10 mouse cellular contexts compared by ENCODE assay signal in genomic region chr6:30167192-30167591, GRCm38 (mm10).
A peak's percentile ranks its signal among the peaks of the same experiment; 100 is the strongest.
DNase-seq lines count a peak whose midpoint lies in the region; ATAC-seq lines count a peak whose summit lies in the region.
"Had no signal": no experiment of that assay in that cellular context is flagged by ENCODE, and none has a peak within 500 bp of the region (broad histone marks: within the 10 kb centered on the region; RNA-seq: fewer than 3 reads in every experiment).

No protein-coding gene starts in this region.

- DNase-seq in hindbrain, embryonic 14.5 days (ENCODE audit: low spot score), result no peak
- peak; percentile 80 for DNase-seq in ZHBTc4 (ENCODE audit: low read depth, low spot score)
- DNase-seq in retina, embryonic 14.5 days (ENCODE audit: low spot score), result peak; percentile 73
- no peak for DNase-seq in urinary bladder, adult 2 months (ENCODE audit: low spot score)
- no peak for DNase-seq in testis, postnatal 14 days (ENCODE audit: low spot score)
- DNase-seq: liver, postnatal 0 days; spleen, adult 18-20 months had no signal

- 0 out of 2 replicates have a peak overlapping the region, but pooled peaks have one; percentile 15 for H3K4me2 ChIP-seq in hindbrain, embryonic 12.5 days (replicated peaks)
- H3K4me2 ChIP-seq in hindbrain, embryonic 14.5 days (replicated peaks), result no peak overlapping the region
- peak overlapping the region; percentile 9; the same call in 1 of the 2 replicates for H3K4me2 ChIP-seq in embryonic facial prominence, embryonic 13.5 days
- H3K4me2 ChIP-seq: heart, embryonic 11.5 days had no signal

- 15% methylated on average over 11 of the region's 11 CpGs for WGBS in hindbrain, embryonic 12.5 days
- WGBS in hindbrain, embryonic 14.5 days, result 16% methylated on average over 11 of the region's 11 CpGs
- WGBS in embryonic facial prominence, embryonic 13.5 days, result 10% methylated on average over 11 of the region's 11 CpGs

- ATAC-seq in hindbrain, embryonic 12.5 days (ENCODE audit: low FRiP score), result peak; percentile 49; the same call in 1 of the 2 replicates
- no peak for ATAC-seq in hindbrain, embryonic 14.5 days (ENCODE audit: low FRiP score)
- no peak for ATAC-seq in embryonic facial prominence, embryonic 13.5 days (ENCODE audit: insufficient number of reproducible peaks, insufficient read depth, low FRiP score, low TSS enrichment, low read depth)
- ATAC-seq: liver, postnatal 0 days had no signal

- H3K9me3 ChIP-seq in hindbrain, embryonic 12.5 days (replicated peaks), result no peaks in the 10 kb centered on the region
- no peaks in the 10 kb centered on the region for H3K9me3 ChIP-seq in hindbrain, embryonic 14.5 days (ENCODE audit: control insufficient read depth, low read length)
- H3K9me3 ChIP-seq in embryonic facial prominence, embryonic 13.5 days, result no peaks in the 10 kb centered on the region

- no peaks in the 10 kb centered on the region for H3K36me3 ChIP-seq in hindbrain, embryonic 12.5 days
- no peaks in the 10 kb centered on the region for H3K36me3 ChIP-seq in hindbrain, embryonic 14.5 days (replicated peaks; ENCODE audit: control insufficient read depth, insufficient read depth)
- H3K36me3 ChIP-seq in embryonic facial prominence, embryonic 13.5 days, result no peaks in the 10 kb centered on the region

- no peak overlapping the region for H3K4me3 ChIP-seq in hindbrain, embryonic 12.5 days
- no peak overlapping the region for H3K4me3 ChIP-seq in hindbrain, embryonic 14.5 days (replicated peaks; ENCODE audit: low read length)
- no peak overlapping the region for H3K4me3 ChIP-seq in embryonic facial prominence, embryonic 13.5 days

- H3K9ac ChIP-seq in hindbrain, embryonic 12.5 days, result no peak overlapping the region
- H3K9ac ChIP-seq in hindbrain, embryonic 14.5 days, result no peak overlapping the region
- H3K9ac ChIP-seq in embryonic facial prominence, embryonic 13.5 days, result 0 out of 2 replicates have a peak overlapping the region, but pooled peaks have one; percentile 1
- H3K9ac ChIP-seq: liver, postnatal 0 days had no signal

- H3K27ac ChIP-seq in hindbrain, embryonic 12.5 days, result no peak overlapping the region
- H3K27ac ChIP-seq in hindbrain, embryonic 14.5 days, result no peak overlapping the region
- H3K27ac ChIP-seq in embryonic facial prominence, embryonic 13.5 days, result no peak overlapping the region

- H3K4me1 ChIP-seq in hindbrain, embryonic 12.5 days, result peaks cover 14% of the 10 kb centered on the region
- H3K4me1 ChIP-seq in hindbrain, embryonic 14.5 days (replicated peaks; ENCODE audit: control insufficient read depth, insufficient read depth, low read length), result no peaks in the 10 kb centered on the region
- peaks cover 56% of the 10 kb centered on the region for H3K4me1 ChIP-seq in embryonic facial prominence, embryonic 13.5 days

- peaks cover 45% of the 10 kb centered on the region for H3K27me3 ChIP-seq in hindbrain, embryonic 12.5 days
- H3K27me3 ChIP-seq in hindbrain, embryonic 14.5 days (ENCODE audit: control insufficient read depth, insufficient read depth, low read length), result peaks cover 43% of the 10 kb centered on the region
- peaks cover 26% of the 10 kb centered on the region for H3K27me3 ChIP-seq in embryonic facial prominence, embryonic 13.5 days

Comparison
In these comparisons a context has a peak if more than half of its experiments do, and no peak if none do; other contexts are left out.
1. DNase-seq: peak in ZHBTc4 (single experiment) and retina, embryonic 14.5 days (single experiment); none in hindbrain, embryonic 14.5 days (single experiment), urinary bladder, adult 2 months (single experiment) and testis, postnatal 14 days (single experiment).